Mouse (Mus musculus) lung, postnatal 36 days (tissue): ENCODE data around the gene Znrd1as.

Experiments
- DNase-seq: peaks from one replicate; pipeline ENCODE4 v3.0.0; 2022; ENCODE audit warnings: mixed read lengths

Znrd1as gene

GRCm38 (mm10) chr17:36957999-36958743 is at the start of gene Znrd1as, which contains the start of gene Znrd1:
Gene Znrd1as, plus strand, starts transcription at chr17:36958592.
Gene Znrd1, minus strand, starts transcription at chr17:36958559.
- DNase-seq = peak; percentile 97

DNA sequence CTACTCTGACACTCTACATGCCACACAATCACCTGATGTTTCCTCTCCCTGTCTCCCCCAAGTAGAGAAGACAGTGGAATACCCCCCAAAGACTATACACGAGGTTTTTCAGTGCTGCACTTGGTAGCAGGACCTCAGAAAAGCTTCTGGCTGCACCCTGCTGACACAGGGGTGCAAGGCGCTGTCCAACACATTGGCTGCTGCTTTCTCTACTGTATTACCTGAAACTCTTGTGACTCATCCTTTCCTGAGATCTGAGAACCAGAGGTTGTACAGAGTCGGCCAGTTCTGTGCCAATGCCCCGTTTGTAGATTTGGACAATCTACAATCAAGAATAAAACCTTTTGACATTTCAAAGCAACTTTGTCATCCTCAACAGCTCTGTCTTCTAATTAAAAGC is 48.6 kb upstream of the Znrd1as start:
- no peak for DNase-seq

DNA sequence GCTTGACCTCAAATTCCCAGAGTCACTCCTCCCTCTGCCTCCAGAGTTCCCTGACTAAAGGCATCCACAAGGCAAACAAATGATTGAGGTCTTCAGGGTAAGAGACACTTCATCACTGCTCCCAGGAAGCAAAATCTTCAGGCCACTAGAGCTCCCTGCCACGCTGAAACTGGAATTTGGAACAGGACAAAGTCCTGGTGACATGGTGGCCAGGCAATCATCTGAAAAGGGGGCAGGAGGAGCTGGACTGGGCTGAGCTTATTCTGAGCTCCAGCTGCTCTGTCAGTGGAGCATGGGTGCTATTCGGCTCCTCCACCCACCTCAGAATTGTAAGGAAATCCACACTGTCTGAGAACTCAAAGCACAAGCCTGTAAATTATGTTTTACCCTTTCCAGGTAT is 46.4 kb upstream of the Znrd1as start:
- DNase-seq = no peak

DNA sequence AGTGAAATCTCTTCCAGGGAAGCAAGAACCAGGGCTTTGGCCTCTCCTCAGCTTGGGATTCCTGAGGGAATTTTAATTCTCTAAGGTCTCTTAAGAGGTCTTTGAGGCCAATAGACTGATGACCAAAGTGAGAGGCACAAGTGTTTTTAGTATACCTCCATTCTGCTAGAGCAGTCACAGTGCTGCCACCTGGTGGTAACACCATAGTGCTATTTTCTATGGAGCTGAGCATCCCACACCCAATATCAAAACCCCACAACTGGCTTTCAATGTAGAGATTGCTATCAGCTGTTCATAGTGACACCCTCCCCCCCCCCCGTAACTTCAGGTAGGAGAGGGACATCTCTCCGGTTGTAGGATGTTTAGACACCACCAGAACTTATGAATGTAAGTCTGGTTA is 44.3 kb upstream of the Znrd1as start:
- peak; percentile 93 for DNase-seq

DNA sequence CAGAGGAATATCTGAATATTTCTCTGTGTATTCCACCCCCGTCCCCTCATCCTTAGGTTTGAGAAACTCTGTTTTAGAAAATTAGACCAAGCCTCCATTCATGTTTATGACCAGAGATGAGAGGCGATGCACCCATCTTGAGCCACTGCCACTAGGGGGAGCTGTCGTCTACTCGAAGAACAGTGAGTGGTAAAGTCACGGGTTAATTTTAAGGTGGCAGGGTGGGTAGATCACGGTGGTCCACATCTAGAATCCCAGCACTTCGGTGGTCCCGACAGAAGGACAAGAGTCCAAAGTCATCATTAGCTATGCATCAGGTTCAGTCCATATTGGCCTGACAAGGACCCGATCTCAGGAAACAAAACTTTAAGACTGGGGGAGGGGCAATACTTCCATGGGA is 43.3 kb upstream of the Znrd1as start:
- peak; percentile 79 for DNase-seq

GRCm38 (mm10) chr17:36920239-36920638 is 38.2 kb upstream of the Znrd1as start:
- DNase-seq = peak; percentile 73

DNA sequence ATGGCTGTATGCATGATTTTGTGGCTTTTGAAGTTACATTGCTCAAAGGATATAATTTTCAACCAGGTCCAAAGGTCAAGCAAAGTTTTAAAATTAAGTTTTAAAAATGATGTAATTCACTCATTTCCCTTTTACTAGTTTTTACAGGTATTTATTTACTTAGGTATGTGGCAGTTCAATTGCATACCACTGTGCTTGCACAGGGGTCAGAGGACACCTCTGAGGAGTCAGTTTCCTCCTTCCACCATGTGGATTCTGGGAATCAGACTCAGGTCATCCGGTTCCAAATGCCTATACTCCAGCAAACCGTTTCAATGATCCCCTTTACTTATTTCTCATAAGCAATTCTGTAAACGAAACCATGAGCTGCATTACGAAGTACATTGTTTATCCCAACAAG is 35.7 kb upstream of the Znrd1as start:
- no peak for DNase-seq

DNA sequence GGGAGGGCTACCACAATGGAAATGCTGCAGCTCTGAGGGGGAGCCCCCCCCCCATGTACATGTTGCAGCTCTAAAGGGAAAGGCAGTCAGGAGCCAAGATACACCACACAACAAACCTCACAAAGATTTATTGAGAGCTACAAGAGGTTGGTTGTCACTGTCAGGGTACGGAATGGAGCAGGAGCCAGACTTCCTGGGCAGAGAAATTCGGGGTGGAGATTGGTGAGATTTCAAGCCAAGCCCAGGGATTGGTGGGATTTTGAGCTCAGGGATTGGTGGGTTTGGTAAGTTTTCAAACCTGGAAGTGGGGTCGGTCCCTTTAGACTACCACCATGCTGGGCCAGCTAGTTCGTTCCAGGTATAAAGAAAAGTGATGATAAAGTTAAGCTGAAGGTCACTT is 34.9 kb upstream of the Znrd1as start:
- DNase-seq = no peak

- no peak for DNase-seq
Observed at GRCm38 (mm10) chr17:36927496-36928120, 30.8 kb upstream of the Znrd1as start.

GRCm38 (mm10) chr17:36929236-36929932 is 29.0 kb upstream of the Znrd1as start:
- no peak for DNase-seq

DNA sequence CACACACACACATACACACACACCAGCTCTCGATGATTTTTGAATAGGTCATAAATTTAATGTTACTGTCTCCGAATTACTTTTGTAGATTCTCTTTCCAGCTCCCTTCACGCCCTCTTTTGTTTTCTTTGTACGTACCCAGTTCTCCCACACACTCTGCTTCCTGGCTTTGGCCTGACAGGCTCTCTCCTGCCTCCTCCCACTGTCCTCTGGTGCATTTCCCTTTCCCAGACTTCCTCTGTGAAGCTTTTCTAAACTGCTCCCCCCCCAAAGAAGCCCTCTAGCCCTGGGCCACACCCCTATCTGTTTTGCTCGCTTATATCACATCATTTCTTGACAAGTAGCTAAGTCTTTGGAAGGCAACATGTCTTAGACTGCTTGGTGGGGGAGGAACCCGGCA is 28.2 kb upstream of the Znrd1as start:
- DNase-seq = no peak

GRCm38 (mm10) chr17:36931130-36931529 is 27.3 kb upstream of the Znrd1as start:
- no peak for DNase-seq

GRCm38 (mm10) chr17:36931806-36932205 is 26.6 kb upstream of the Znrd1as start:
- DNase-seq = peak; percentile 63

GRCm38 (mm10) chr17:36938056-36938455 is 20.3 kb upstream of the Znrd1as start:
- DNase-seq = no peak

- DNase-seq = peak; percentile 88
Observed at GRCm38 (mm10) chr17:36942391-36942790, 16.0 kb upstream of the Znrd1as start.

- peak; percentile 76 for DNase-seq
Observed at GRCm38 (mm10) chr17:36942791-36943471, 15.5 kb upstream of the Znrd1as start, which contains the start of gene Rnf39. Gene Rnf39, plus strand, starts transcription at chr17:36942918.

GRCm38 (mm10) chr17:36943691-36944090 is 14.7 kb upstream of the Znrd1as start:
- DNase-seq = no peak

GRCm38 (mm10) chr17:36944121-36944775 is 14.1 kb upstream of the Znrd1as start:
- DNase-seq = no peak

GRCm38 (mm10) chr17:36947051-36947819 is 11.2 kb upstream of the Znrd1as start:
- DNase-seq = peak; percentile 32

DNA sequence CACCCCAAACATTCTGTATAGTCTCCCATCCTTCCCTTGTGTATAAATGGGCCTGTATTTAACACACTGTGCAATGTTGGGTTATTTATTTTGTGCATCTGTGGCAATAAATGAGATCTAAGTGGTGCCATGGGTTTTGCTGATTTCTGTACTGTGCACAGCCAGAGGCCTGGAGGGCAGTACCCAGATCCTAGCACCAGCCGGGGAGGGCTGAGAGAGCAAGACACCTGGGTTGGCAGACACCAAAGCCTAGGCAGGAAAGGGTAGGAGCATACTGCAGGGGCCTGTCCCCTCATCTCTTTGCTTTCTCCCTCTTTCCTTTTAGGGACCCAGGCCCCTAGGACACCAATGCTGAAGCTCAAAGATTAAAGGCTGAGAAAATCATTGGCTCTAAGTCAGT is 10.1 kb upstream of the Znrd1as start:
- DNase-seq = no peak

GRCm38 (mm10) chr17:36949265-36949664 is 9.1 kb upstream of the Znrd1as start:
- no peak for DNase-seq
